Mouse (Mus musculus) lung, postnatal 14 days (tissue): ENCODE results near the gene P3h1.

Experiments
- DNase-seq: peaks from one replicate; pipeline ENCODE4 v3.0.0; 2021

Gene P3h1

GRCm38 (mm10) chr4:119232410-119233255 is at the start of gene P3h1, which contains the start of gene AU022252:
TSS of gene P3h1 (plus strand) at chr4:119232915.
TSS of gene AU022252 (minus strand) at chr4:119232712.
- DNase-seq: peak; percentile 100

GRCm38 (mm10) chr4:119183525-119183924 is 49.2 kb upstream of the P3h1 start:
- DNase-seq: no peak

- no peak for DNase-seq
These were observed 46.9 kb upstream of the P3h1 start for GRCm38 (mm10) chr4:119185771-119186170.

- no peak for DNase-seq
These were observed 44.5 kb upstream of the P3h1 start for GRCm38 (mm10) chr4:119188060-119188785.

- no peak for DNase-seq
These were observed 43.3 kb upstream of the P3h1 start for GRCm38 (mm10) chr4:119189392-119189791.

GRCm38 (mm10) chr4:119189864-119190263 is 42.9 kb upstream of the P3h1 start, which contains the start of gene Ermap:
TSS of gene Ermap (minus strand) at chr4:119190011.
- no peak for DNase-seq

- no peak for DNase-seq
These were observed 42.1 kb upstream of the P3h1 start for GRCm38 (mm10) chr4:119190618-119191017.

GRCm38 (mm10) chr4:119191273-119191672 is 41.4 kb upstream of the P3h1 start:
- no peak for DNase-seq

- no peak for DNase-seq
These were observed 40.0 kb upstream of the P3h1 start for GRCm38 (mm10) chr4:119192757-119193156.

GRCm38 (mm10) chr4:119194909-119195581 is 37.7 kb upstream of the P3h1 start, which contains the start of gene Svbp:
TSS of gene Svbp (plus strand) at chr4:119195306.
- DNase-seq: peak; percentile 92

GRCm38 (mm10) chr4:119195582-119196320 is 37.0 kb upstream of the P3h1 start:
- DNase-seq: no peak

- no peak for DNase-seq
These were observed 34.6 kb upstream of the P3h1 start for GRCm38 (mm10) chr4:119198105-119198504.

GRCm38 (mm10) chr4:119204672-119205071 is 28.0 kb upstream of the P3h1 start:
- peak; percentile 70 for DNase-seq

- DNase-seq: no peak
These were observed 16.0 kb upstream of the P3h1 start for GRCm38 (mm10) chr4:119216667-119217066.

GRCm38 (mm10) chr4:119218169-119218568 is 14.5 kb upstream of the P3h1 start, which contains the start of gene Tmem269:
TSS of gene Tmem269 (minus strand) at chr4:119218217.
- no peak for DNase-seq

- DNase-seq: peak; percentile 17
These were observed 9.0 kb upstream of the P3h1 start for GRCm38 (mm10) chr4:119223696-119224095.

- DNase-seq: no peak
These were observed 8.2 kb upstream of the P3h1 start for GRCm38 (mm10) chr4:119224534-119224933.

- DNase-seq: no peak
These were observed 7.0 kb upstream of the P3h1 start for GRCm38 (mm10) chr4:119225719-119226118.

- DNase-seq: no peak
These were observed 6.0 kb upstream of the P3h1 start for GRCm38 (mm10) chr4:119226751-119227150.

GRCm38 (mm10) chr4:119233256-119233901 is 664 bp downstream of the P3h1 start:
- peak; percentile 31 for DNase-seq

- DNase-seq: no peak
These were observed 1.6 kb downstream of the P3h1 start for GRCm38 (mm10) chr4:119234348-119234747.

GRCm38 (mm10) chr4:119238661-119239060 is 5.9 kb downstream of the P3h1 start:
- DNase-seq: no peak
